Comparison of ENCODE assay signal across 8 mouse cellular contexts in the genomic region with DNA sequence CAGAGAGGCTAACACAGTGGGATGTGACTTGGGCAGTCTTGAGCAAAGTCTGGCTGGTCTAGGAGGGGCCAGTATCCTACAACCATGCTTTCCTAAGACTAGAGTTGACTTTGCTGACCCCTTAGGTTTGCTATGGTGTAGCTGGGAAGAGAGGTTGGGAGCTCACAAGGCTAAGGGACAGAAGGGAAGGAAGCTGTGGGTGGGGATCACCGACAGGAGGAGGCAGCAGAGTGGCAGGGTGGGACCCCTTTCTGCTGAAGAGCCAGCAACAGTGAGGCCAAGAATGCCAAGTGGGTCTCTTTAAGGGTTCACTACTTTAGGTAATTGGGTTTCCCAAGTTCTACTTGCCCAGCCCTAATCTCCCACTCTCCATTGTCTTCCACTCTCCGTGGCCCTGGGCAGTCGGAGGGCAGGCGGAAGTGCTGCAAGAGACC.
DNase-seq lines count a peak whose midpoint lies in the region; ATAC-seq and TF ChIP-seq lines count a peak whose summit lies in the region.

No protein-coding gene starts in this region.

- no peak for DNase-seq in kidney, adult 2 months
- DNase-seq in kidney, adult 11 months, result no peak
- peak; percentile 68 for DNase-seq in forebrain, embryonic 10.5 days (ENCODE audit: extremely low spot score, low spot score)
- DNase-seq in limb, embryonic 10.5 days (ENCODE audit: low spot score), result peak; percentile 41
- DNase-seq in midbrain, postnatal 0 days (ENCODE audit: low spot score), result no peak
- no peak for DNase-seq in natural killer cell, adult 2 months (ENCODE audit: low spot score in 2 of 2)
- no peak for DNase-seq in left cerebral cortex, postnatal 10 days (ENCODE audit: extremely low spot score in 1 of 2, low spot score in 2 of 2)

- H3K27me3 ChIP-seq in kidney, adult 2 months (replicated peaks; ENCODE audit: control insufficient read depth, insufficient read depth, low read length), result no peaks in the 10 kb centered on the region
- no peaks in the 10 kb centered on the region for H3K27me3 ChIP-seq in forebrain, embryonic 10.5 days (ENCODE audit: poor library complexity, severe bottlenecking)
- no peaks in the 10 kb centered on the region; the same call in 1 of the 2 replicates for H3K27me3 ChIP-seq in limb, embryonic 10.5 days (ENCODE audit: low read depth, poor library complexity, severe bottlenecking)
- no peaks in the 10 kb centered on the region for H3K27me3 ChIP-seq in midbrain, postnatal 0 days (ENCODE audit: insufficient read depth, low read length)

- 0 out of 2 replicates have a peak overlapping the region, but pooled peaks have one; percentile 55 for H3K9ac ChIP-seq in midbrain, postnatal 0 days (replicated peaks; ENCODE audit: low read length, poor library complexity, severe bottlenecking)

- H3K9me3 ChIP-seq in forebrain, embryonic 10.5 days, result no peaks in the 10 kb centered on the region
- H3K9me3 ChIP-seq in limb, embryonic 10.5 days (replicated peaks), result no peaks in the 10 kb centered on the region
- H3K9me3 ChIP-seq in midbrain, postnatal 0 days (ENCODE audit: low read length), result no peaks in the 10 kb centered on the region

- peak overlapping the region; percentile 60; the same call in 1 of the 2 replicates for H3K4me2 ChIP-seq in midbrain, postnatal 0 days (ENCODE audit: low read depth, low read length, poor library complexity, severe bottlenecking)

- no peak for ATAC-seq in midbrain, postnatal 0 days (ENCODE audit: low FRiP score)
- ATAC-seq in granulocyte monocyte progenitor cell, adult 5-6 weeks (replicated peaks; ENCODE audit: poor library complexity, severe bottlenecking), result no peak

- intact Hi-C loops in left cerebral cortex, postnatal 10 days (cut with DNase I), result loop anchor here (5.0 kb wide), 1 partner anchor 70 kb away; a partner anchor contains a TSS

- 68% methylated on average over 4 of the region's 4 CpGs for WGBS in kidney, adult 2 months
- 7% methylated on average over 4 of the region's 4 CpGs for WGBS in forebrain, embryonic 10.5 days
- 33% methylated on average over 4 of the region's 4 CpGs for WGBS in limb, embryonic 10.5 days
- 3% methylated on average over 4 of the region's 4 CpGs for WGBS in midbrain, postnatal 0 days

- H3K4me1 ChIP-seq in kidney, adult 2 months (ENCODE audit: control insufficient read depth, insufficient read depth, low read length), result peaks cover 4% of the 10 kb centered on the region; the same call in 1 of the 2 replicates
- peaks cover 33% of the 10 kb centered on the region for H3K4me1 ChIP-seq in forebrain, embryonic 10.5 days
- H3K4me1 ChIP-seq in limb, embryonic 10.5 days, result peaks cover 29% of the 10 kb centered on the region
- peaks cover 9% of the 10 kb centered on the region; the same call in 1 of the 2 replicates for H3K4me1 ChIP-seq in midbrain, postnatal 0 days (ENCODE audit: insufficient read depth, low read length)

- H3K27ac ChIP-seq in kidney, adult 2 months (ENCODE audit: insufficient read depth, low read depth, low read length), result peak overlapping the region; percentile 43; the same call in 1 of the 2 replicates
- peak overlapping the region; percentile 96 for H3K27ac ChIP-seq in forebrain, embryonic 10.5 days
- H3K27ac ChIP-seq in limb, embryonic 10.5 days, result peak overlapping the region; percentile 92
- peak overlapping the region; percentile 74 for H3K27ac ChIP-seq in midbrain, postnatal 0 days (ENCODE audit: low read depth, low read length)

- no peak overlapping the region for H3K4me3 ChIP-seq in kidney, adult 2 months (ENCODE audit: insufficient read depth, low read depth, low read length)
- H3K4me3 ChIP-seq in forebrain, embryonic 10.5 days, result peak overlapping the region; percentile 52
- H3K4me3 ChIP-seq in limb, embryonic 10.5 days, result peak overlapping the region; percentile 53; the same call in 1 of the 2 replicates
- no peak overlapping the region for H3K4me3 ChIP-seq in midbrain, postnatal 0 days (ENCODE audit: low read depth, low read length)

- TF ChIP-seq CTCF in kidney, adult 2 months (conservative IDR thresholded peaks at IDR 0.05; ENCODE audit: insufficient read depth, insufficient read length, low read depth, low read length), result no peak
- peak; percentile 23; the same call in 1 of the 2 replicates for TF ChIP-seq CTCF in midbrain, postnatal 0 days (IDR thresholded peaks at IDR 0.05)

- H3K36me3 ChIP-seq in kidney, adult 2 months (ENCODE audit: control insufficient read depth, insufficient read depth, low read length), result no peaks in the 10 kb centered on the region
- H3K36me3 ChIP-seq in forebrain, embryonic 10.5 days (replicated peaks), result no peaks in the 10 kb centered on the region
- H3K36me3 ChIP-seq in limb, embryonic 10.5 days, result no peaks in the 10 kb centered on the region
- no peaks in the 10 kb centered on the region for H3K36me3 ChIP-seq in midbrain, postnatal 0 days (ENCODE audit: insufficient read depth, low read length)

- no peak for TF ChIP-seq POLR2A in kidney, adult 2 months (IDR thresholded peaks at IDR 0.05; ENCODE audit: low read depth, low read length)

Comparison
In these comparisons a context has a peak if more than half of its experiments do, and no peak if none do; other contexts are left out.
1. DNase-seq: peak in forebrain, embryonic 10.5 days (single experiment) and limb, embryonic 10.5 days (single experiment); none in kidney, adult 2 months (single experiment), kidney, adult 11 months (single experiment), midbrain, postnatal 0 days (single experiment), natural killer cell, adult 2 months (0 of 2) and left cerebral cortex, postnatal 10 days (0 of 2).
2. H3K27ac ChIP-seq: peak in every context shown above with its lines; median percentile 96 in forebrain, embryonic 10.5 days; 92 in limb, embryonic 10.5 days; 74 in midbrain, postnatal 0 days; 43 in kidney, adult 2 months.
3. H3K4me3 ChIP-seq: peak in forebrain, embryonic 10.5 days (single experiment) and limb, embryonic 10.5 days (single experiment); none in kidney, adult 2 months (single experiment) and midbrain, postnatal 0 days (single experiment).